Mouse (Mus musculus): Measurements from ENCODE around the gene Kcnj12.

The Kcnj12 gene

DNA sequence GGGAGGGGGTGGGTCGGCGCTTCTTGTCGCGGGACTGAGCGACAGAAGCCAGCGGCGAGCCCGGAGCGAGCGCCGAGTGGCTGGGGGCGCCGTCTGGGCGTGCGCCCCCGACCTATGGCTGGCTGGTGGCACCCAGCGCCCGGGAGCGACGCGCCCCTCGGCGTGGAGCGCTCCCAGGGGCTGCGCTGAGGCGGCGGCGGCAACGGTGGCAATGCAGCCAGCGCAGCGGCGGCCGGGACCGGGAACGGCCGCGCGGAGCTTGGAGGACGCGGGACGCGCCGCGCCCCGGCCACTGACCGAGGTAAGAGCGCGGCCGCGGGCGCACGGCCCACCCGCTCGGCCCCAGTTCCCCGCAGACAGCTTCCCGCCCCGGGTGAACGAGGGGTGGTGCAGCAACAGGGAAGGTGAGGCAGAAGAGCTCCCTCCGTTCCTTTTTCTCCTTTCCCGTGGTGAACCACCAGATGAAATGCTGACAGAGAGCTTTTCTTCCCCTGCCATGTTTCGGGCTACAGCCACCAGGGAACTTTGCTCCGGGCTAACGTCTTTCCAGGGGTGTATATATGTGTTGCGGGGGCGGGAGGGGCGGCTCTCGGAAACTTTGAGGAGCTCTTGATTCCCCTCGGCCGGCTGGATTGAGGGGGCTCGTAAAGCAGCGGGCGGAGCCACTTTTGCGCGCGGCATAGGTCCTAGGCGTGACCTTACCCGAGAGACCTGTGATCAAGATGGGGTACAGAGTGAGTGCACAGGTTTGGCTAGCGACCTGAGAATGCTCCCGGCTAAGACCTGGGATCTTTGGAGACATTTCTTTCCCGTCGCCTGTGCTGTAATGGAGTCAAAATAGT lies at the start of gene Kcnj12:
TSS of gene Kcnj12 (plus strand) at position 15 of the 842 bp plus-strand sequence.
- no peak for DNase-seq (ENCODE audit: low spot score)

DNA sequence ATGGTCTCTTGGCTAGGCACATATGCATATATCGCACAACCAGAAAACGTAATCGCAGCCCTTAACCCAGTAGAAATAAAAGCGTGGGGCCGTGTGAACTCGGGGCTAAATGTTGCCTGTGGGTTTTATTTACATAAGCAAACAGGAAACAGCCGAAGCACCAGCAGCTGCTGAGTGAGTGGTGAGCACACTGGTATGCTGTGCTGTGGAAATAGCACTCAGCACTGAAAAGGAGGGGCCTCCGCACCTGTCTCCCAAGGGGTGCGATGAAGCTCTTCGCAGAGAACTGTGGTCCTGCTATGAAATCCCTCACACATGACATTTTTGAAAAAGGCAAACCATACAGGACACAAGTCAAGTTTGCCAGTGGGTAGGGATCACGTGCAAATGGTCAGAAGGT lies 47.3 kb upstream of the Kcnj12 start:
- DNase-seq (ENCODE audit: low spot score) = no peak

DNA sequence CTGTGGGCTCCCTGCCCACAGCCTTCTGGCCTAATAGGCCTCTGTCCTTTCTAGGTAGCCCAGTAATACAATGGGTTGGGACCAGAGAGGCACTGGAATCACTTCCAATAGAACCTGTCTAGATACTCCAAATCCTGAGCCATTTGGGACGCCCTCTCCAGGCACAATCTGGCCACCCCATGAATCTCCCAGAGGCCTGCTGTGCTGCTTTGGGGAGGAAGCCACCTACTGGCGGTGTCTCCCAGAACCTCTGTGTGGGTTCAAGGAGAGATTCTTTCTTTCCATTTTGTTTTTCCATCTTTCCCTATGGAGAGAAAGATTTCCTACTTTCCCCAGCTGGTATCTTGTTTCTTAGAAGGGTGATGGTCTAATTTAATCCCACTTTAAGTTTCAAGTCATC lies 46.1 kb upstream of the Kcnj12 start:
- no peak for DNase-seq (ENCODE audit: low spot score)

DNA sequence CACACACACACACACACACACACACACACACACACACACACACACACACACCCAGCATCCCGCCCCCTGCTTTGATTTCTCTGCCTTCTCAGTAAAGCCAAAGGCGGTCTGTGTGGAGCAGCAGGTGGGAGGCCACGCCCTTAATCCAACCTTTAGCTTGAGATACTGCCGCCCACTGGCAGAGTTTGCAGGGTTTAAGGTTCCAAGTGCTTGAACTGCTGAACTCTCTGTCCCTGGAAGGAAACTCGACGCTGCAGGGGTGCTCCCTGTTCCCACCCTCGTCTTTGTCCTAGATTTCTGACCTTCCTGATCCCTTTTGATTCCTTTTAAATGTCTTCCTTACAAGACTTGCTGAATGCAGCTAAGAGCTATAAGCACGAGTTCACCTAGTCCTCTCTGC lies 45.6 kb upstream of the Kcnj12 start:
- DNase-seq (ENCODE audit: low spot score) = no peak

DNA sequence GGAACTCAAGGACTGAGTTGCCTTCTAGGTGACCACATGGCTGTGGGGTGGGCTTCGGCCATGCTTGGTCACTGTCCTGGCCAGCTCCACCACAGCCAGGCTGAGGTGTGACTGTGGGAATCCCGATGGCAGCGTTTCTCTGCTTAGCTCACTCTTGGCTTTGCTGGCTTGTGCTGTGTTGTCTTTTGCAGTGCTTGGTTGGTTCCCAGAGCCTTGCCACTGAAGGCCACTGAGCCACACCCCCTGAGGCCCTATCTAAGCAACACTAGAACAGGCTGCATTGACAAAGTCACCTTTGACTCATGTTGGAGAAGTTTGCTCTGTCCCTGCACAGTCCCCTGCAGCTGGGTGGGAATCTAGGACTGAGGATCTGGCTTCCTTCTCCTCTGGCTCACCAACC lies 45.2 kb upstream of the Kcnj12 start:
- DNase-seq (ENCODE audit: low spot score) = no peak

DNA sequence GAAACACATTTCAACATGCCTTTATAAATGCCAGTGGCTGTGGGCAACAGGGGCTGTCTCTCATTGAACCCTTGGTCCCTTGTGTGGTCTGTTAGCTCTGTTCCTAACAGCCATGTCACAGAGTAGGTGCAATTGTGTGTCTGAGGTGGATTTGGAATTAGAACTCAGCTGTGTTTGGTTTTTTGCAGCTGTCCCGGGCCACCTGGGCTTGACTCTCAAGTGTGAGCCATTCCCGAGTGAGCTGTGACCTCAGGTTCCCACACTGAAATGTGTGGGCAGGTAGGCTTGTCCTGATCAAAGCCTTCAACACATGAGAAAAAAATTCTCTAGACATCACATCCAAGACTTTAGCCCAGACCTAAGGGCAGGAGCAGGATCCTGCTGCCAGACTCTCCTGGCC lies 43.7 kb upstream of the Kcnj12 start:
- no peak for DNase-seq (ENCODE audit: low spot score)

DNA sequence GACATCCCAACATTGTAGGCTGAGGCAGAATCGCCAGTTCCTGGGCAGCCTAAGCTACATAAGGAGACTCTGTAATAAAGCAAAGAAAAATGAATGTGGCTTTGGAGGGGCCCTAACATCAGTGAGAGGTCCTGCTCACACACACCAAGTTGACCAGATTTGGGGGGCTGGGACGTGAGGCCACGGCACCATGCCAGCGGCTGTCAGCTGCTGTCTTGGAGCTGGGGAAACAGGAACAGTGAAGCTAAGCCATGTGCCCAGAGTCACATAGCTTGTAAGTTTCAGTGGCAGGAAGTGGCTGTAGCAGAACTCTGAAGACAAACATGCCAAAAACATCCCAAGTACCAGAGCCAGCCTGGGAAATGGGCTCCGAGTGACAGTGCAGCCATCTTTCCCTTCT lies 42.6 kb upstream of the Kcnj12 start:
- no peak for DNase-seq (ENCODE audit: low spot score)

DNA sequence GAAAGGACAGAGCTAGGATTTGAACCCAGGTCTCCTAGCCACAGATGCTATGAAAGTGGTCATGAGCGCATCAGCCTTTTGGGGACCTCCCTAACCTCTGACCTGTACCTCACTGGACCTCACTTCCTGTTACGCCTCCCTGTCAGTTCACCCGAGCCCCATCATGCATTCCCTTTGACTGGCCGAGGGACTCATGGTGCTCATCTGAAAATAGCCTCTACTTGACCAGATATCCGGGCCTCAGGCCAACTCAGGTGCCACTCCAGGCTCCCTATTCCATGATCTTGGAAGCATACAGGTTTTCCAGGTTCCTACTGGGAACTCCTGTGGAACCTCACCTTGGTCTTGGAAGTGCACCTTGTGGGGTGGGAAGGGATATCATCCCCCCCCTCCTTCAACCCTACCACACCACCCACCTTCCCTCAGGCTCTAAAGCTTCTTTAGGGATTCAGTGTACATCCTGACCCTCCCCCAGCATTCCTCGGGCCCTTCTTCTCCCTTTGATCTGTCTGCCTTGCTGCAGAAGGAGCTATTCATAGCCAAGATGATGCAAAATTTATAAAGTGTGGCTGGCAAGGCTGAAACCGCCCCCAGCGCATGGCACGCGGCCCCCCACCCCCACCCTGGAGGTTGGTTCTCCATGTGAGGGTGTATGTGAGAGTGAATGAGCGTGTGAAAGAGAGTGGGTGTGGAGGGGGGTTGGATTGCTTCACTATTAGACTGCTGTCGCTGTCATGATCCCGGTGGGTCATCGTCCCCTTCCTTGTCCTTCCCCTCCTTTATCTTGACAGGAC lies 40.5 kb upstream of the Kcnj12 start:
- no peak for DNase-seq (ENCODE audit: low spot score)

DNA sequence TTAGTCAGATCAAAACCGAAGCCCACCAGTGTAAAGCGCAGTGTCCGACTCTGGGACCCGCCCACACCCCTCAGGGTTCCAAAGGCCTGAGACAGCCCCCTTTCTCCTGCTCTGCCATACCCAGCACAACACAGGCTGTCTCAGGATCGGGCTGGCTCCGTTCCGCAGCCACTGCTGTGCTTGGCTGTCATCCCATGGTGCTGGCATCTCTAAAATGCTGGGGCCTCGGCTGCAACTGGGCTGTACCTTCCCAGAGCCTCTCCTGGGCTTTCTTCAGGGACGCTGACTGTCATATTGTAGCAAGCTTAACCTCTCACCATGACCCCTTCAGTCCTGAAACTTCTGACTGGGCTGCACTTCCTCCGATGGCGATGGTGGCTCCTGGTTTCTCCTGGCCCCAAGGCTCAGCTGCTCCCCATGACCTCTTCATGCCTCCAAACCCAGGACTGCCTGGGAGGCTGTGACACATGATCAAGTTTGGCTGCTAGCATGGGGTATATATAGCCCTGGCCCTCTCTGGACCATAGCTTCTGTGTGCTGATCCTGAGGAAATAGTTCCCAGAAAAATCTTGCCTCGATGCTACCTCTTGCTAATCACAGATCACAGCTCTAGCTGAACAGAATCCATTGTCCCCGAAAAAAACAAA lies 37.3 kb upstream of the Kcnj12 start:
- DNase-seq (ENCODE audit: low spot score) = no peak

DNA sequence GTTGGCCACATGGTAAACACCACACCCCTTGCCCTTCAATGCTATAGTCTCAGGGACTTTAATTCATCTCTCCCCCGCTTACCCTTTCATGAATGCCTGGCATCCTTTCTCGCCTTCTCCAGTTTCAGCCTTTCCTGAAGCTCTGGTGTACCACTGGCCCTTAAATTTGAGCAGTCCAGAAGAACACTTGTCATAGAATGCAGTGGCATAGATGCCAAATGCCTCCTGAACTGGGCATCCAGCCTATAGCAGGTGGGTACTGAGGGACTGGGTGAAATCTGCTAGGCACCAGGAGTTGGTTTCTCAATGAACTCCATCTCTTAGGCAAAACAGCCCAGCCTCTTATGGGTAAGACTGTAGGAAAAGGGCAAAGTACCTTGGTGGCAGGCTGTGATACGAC lies 31.9 kb upstream of the Kcnj12 start:
- DNase-seq (ENCODE audit: low spot score) = no peak

DNA sequence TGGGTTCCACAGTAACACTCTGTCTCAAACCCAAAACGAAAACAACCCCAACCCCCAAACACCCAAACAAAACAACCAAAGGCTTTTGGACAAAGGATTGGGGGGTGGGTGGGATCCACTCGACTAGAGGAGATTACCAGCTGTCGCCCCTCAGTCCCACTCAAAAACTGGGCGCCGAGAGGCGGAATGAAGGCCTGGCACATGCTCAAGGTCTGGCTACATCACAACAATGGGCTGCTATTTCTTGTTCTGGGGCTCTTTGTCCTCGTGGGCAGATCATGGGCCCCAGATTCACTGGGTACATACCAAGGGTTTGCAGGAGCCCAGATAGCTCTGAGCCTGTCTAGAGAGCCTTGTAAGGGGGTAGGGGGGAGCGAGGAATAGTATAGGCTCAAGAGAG lies 19.6 kb upstream of the Kcnj12 start:
- DNase-seq (ENCODE audit: low spot score) = no peak

DNA sequence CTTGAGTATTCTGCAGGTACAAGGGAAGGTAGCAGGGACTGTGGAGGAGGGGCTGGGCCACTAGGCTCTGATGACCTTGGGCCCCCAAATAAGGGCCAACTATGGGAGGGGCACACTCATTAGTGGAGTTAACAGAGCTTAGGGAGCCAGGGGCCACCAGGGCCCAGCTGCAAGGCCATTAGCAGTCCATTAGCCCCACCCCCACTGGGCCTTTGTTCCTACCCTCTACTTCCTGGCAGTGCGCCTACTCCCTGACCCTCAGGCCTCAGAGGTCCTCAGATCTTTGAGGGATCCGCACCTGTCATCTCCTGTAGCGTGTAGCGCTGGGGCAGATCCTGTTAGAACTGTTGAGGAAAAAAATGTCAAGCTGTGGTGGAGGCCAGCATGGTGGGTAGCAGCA lies 18.3 kb upstream of the Kcnj12 start:
- no peak for DNase-seq (ENCODE audit: low spot score)

DNA sequence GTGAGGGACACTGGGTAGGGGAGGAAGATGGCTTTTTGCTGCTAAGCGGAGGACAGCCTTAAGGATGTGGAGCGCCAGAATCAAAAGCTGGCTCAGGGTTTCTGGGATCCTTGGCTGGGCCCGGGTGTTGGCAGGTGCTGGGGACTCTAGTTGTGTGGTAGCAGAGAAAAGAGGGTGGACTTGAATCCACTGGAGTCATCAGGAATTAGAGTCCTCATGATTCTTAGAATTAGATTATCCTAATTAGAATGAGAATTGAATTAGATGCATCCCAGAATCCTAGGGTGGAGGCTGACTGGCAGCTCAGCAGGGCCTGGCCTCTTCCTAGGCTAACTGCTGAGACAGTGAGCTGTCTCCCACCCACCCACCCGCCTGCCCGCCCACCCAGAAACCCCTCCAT lies 17.6 kb upstream of the Kcnj12 start:
- no peak for DNase-seq (ENCODE audit: low spot score)

DNA sequence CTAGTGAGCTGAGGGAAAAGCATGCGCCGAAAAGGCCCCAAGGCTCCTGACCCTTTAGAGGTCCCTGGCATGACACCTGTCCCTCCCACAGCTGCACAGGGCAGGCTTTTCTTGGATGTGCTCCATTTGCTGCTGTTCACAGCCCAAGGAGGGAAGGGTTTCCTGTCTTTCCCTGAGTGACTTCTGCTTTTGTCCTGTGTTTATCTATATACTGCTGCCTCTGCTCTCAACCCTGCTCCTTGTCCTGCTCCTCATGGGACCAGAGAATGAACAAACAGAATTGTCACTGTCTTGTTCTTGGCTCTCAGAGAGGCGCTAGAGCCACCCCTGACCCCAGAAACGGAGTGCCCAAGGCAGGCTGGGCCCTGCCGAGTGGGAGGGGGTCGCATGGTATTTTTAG lies 17.0 kb upstream of the Kcnj12 start:
- DNase-seq (ENCODE audit: low spot score) = no peak

DNA sequence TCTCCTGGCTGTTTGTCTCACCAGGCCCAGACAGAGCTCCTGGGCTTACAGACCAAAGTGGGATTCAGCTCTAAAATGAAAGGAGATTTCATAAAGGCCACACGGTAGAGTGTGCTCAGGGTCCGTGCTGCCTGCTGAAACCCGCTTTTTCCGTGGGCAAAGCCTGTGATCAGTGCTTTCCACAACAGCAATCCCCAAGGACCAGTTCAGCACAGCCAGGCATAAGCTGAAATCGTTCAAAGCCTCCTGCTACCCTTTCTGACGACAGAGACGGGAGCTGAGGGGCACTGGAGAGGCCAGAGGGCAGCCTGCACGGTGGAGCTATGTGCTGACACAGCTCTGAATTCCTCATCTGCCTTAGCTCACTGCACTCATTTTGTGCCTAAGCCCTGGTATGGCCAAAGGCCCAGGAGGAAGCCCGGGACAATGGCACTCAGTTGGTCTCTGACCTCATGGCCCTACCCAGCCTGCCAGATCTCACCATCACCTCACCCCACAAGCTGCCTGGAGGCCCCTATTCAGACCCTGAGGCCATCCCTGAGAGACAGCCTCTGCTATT lies 10.5 kb upstream of the Kcnj12 start:
- DNase-seq (ENCODE audit: low spot score) = no peak

DNA sequence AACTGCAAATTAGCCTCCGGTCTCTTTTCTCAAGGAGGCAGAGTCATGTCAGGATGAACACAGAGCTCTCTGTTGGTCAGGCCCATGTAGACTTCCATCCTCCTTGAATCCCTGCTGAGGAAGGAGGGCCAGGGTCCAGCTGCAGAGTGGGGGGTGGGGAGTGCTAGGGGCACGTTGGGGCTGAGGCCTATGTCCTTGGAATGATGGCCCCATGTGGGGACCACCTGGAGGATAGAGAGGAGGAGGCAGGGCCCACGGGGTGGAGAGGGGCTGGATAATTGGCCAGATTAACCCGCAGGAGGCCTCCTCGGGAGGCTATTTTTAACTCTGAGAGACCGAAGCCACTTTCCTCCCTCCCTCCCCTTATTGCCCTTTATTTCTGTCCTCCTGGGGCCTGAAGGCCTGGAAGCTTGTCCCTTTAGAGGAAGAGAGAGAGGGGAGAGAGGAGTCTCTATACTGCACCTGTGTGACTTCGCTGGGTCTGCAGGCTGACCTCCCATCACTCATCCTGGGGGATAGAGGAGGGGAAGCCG lies 5.4 kb upstream of the Kcnj12 start:
- no peak for DNase-seq (ENCODE audit: low spot score)

DNA sequence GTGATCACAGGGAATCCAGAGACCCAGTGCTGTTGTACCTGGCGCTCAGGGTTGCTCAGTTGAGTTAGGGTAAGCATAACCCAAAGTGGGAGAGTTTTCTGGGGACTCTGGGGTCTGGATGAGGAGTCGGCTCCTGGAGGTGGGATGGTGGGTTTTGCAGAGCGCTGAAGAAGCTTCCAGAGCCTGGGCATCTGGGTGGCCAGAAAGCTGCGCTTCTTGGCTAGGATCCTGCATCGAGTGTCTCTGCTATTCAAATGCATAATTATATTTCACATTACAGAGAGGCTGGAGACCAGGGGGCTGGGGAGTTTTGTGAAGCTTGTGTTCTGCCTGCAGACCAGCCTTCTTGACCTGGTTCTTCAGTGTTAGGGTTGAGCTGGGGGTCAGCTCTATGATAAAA lies 1.2 kb upstream of the Kcnj12 start:
- no peak for DNase-seq (ENCODE audit: low spot score)

DNA sequence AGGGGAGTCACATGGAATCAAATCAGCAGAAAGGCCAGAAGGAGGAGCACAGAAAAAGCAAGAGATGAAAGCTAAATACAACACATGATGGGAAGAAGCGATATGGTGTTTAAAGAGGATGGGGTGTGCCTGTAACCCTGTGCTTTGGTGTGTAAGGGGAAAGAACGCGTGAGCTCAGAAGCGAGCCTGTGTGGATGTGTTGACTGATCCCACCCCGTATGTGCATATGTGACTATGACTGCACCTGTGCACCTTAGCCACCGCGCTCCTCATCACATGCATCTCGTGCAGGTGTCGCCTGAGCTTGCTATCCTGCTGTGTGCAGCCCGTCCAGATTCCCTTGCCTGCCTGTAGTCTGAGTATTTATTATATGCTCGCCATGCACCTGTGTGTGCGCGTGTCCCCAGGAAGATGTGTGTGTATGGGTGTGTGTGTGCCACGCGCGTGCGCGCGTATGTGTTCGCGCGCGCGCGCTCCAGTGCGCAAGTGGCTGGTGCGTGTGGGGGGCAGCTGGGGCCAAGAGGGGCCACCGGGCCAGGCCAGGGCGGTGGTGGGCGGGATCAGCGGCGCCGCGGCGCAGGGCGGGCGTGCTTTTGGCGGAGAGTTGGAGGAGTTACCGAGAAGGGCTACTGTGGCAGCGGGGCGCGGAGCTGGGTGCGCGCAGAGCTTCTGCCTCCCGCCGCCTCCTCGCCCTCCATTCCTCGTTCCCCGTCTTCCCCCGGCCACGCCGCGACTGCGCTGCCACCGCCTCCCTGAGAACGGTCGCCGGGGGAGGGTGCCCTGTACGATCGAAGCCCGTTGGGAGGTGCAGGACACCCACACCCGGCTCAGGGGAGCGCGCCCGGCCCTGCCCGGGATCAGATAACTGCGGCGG lies 451 bp upstream of the Kcnj12 start:
- no peak for DNase-seq (ENCODE audit: low spot score)

DNA sequence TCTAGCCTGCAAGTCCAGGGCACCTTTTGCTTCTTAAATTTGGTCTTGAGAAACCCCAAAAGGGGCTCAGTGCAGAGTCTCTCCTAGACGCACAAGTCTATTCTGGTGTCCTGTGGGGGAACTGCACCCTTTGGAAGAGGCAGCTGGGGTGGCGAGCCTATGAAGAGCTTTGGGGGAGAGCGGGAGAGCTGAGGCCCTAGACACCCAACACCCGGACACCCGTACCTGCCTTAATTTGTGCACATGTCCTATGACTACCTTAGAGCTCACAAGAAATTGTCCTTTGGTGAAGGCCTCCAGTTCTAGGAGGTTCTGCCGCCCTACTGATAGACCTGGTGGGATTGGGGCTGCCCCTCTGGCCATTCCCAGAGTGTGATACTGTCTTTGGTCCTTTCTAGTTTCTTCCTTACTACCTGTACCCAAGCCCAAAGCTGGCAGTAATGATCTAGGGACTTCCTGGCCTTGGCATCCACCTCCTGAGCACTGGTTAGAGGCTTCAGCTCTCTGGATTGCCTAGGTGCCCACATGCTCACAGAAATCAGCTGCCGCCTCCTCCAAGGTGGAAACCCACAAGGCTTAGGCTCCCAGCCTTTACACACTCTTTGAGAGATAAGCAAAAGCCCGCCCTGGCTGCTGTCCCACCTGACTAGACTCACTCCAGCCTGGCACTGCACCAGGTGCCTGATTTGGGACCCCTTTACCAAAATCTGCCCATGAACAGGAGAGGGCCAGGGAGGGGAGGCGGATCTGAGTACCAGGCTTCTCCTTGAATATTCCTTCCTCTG lies 1.2 kb downstream of the Kcnj12 start:
- no peak for DNase-seq (ENCODE audit: low spot score)

DNA sequence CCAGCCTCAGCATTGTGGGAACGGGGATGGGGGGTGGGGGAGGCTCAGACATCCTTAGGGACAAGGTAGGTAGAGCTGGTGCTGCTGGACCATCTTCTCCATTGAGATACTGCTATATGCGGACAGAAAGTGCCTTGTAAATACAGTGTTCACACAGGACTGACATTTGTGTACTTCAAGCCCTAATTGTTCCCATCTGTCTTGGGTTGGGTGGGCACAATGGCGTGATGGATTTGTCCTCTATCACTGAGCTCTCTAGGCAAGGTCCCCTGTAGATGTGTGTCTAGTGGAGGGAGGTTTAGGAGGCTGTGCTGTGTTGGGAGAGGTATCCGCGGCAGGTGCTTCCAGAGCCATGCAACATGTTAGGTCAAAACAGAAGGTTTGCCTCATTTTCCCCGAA lies 2.0 kb downstream of the Kcnj12 start:
- DNase-seq (ENCODE audit: low spot score) = no peak

DNA sequence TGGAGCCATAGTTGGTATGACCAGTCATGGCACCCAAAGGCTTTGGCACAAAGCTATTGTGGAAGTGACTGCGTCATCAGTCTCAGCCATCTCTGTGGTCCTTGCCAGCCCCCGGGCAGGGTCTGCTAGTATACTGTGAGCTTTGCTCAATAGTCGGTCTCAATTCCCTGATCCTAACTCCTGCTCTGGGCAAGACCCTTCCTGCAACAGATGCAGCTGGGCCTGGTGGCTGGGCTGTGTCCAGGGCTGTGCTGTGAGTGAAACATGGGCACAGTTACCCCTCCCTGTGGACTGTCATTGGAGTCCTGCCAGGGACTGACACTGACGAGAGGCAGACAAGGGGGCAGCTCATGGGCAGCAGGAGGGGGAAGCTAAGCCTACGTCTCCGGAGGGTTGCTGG lies 2.6 kb downstream of the Kcnj12 start:
- no peak for DNase-seq (ENCODE audit: low spot score)
